Mouse (Mus musculus) large intestine, adult 2 months (tissue): ENCODE data around the gene Galntl6. TPM values are rescaled to one million over a fixed set of nuclear protein-coding genes. Genes with fewer than 3 reads are reported as not detected.

ENCODE experiments used
- DNase-seq: peaks from one replicate; pipeline ENCODE4 v3.0.0-alpha.2; 2012; ENCODE audit warnings: low read depth, low spot score
- WGBS: fragments of 180-500 bp; shearing (Covaris S2); methylation state at CpG from one replicate; pipeline ENCODE4 v1.1.7; 2018; 5-methylcytosine and 5-hydroxymethylcytosine counted together
- polyA plus RNA-seq: library from polyadenylated mRNA; depleted of rRNA; stranded (reverse); fragments of >200 nt; gene quantifications from 2 replicates; pipeline ENCODE4 v1.2.3, GENCODE M21; 2012

The Galntl6 gene
- polyA plus RNA-seq, 1 experiment, result 0.25 TPM

- WGBS, result 50% methylated on average over 2 of the region's 2 CpGs
- DNase-seq, result no peak
Observed at GRCm38 (mm10) chr8:58023426-58024176, 888.8 kb downstream of the Galntl6 start.

- WGBS, result 88% methylated on average over 1 of the region's 1 CpGs
- DNase-seq, result no peak
Observed at GRCm38 (mm10) chr8:57989428-57990171, 922.8 kb downstream of the Galntl6 start.

GRCm38 (mm10) chr8:57977372-57977771 is 935.1 kb downstream of the Galntl6 start:
- DNase-seq, result no peak
- WGBS, result 89% methylated on average over 4 of the region's 4 CpGs

GRCm38 (mm10) chr8:57974093-57974492 is 938.3 kb downstream of the Galntl6 start:
- DNase-seq, result no peak
- 12% methylated on average over 2 of the region's 2 CpGs for WGBS

GRCm38 (mm10) chr8:57972832-57973231 is 939.6 kb downstream of the Galntl6 start:
- no peak for DNase-seq
- WGBS, result 71% methylated on average over 3 of the region's 3 CpGs

GRCm38 (mm10) chr8:57966676-57967075 is 945.8 kb downstream of the Galntl6 start:
- 34% methylated on average over 6 of the region's 6 CpGs for whole genome bisulfite sequencing
- DNase-seq, result no peak

GRCm38 (mm10) chr8:57965508-57965907 is 946.9 kb downstream of the Galntl6 start:
- DNase-seq, result no peak
- 20% methylated on average over 5 of the region's 5 CpGs for WGBS

- 66% methylated on average over 12 of the region's 12 CpGs for WGBS
- DNase-seq, result no peak
Observed at GRCm38 (mm10) chr8:57962286-57963110, 949.9 kb downstream of the Galntl6 start.

GRCm38 (mm10) chr8:57959136-57959535 is 953.3 kb downstream of the Galntl6 start:
- WGBS, result 11% methylated on average over 3 of the region's 3 CpGs
- no peak for DNase-seq

GRCm38 (mm10) chr8:57958121-57958901 is 954.1 kb downstream of the Galntl6 start:
- 15% methylated on average over 16 of the region's 16 CpGs for WGBS
- no peak for DNase-seq

GRCm38 (mm10) chr8:57955501-57955900 is 956.9 kb downstream of the Galntl6 start:
- 77% methylated on average over 7 of the region's 7 CpGs for WGBS
- DNase-seq, result no peak

GRCm38 (mm10) chr8:57941113-57941512 is 971.3 kb downstream of the Galntl6 start:
- DNase-seq, result no peak
- 61% methylated on average over 2 of the region's 2 CpGs for WGBS

- no peak for DNase-seq
- WGBS, result 22% methylated on average over 5 of the region's 5 CpGs
Observed at GRCm38 (mm10) chr8:57939856-57940420, 972.5 kb downstream of the Galntl6 start.

- WGBS, result 12% methylated on average over 8 of the region's 8 CpGs
Observed at GRCm38 (mm10) chr8:57939177-57939855, 973.1 kb downstream of the Galntl6 start.

GRCm38 (mm10) chr8:57927074-57927473 is 985.4 kb downstream of the Galntl6 start:
- 32% methylated on average over 6 of the region's 6 CpGs for WGBS

More at GRCm38 (mm10) chr8:57939177-57939855, 973.1 kb downstream of the Galntl6 start:
- DNase-seq, result no peak

GRCm38 (mm10) chr8:57923556-57923955 is 988.9 kb downstream of the Galntl6 start:
- 83% methylated on average over 6 of the region's 6 CpGs for WGBS

More at GRCm38 (mm10) chr8:57927074-57927473, 985.4 kb downstream of the Galntl6 start:
- DNase-seq, result no peak

GRCm38 (mm10) chr8:57923130-57923529 is 989.3 kb downstream of the Galntl6 start:
- WGBS, result 59% methylated on average over 6 of the region's 6 CpGs
- DNase-seq, result no peak

More at GRCm38 (mm10) chr8:57923556-57923955, 988.9 kb downstream of the Galntl6 start:
- no peak for DNase-seq
